Mouse (Mus musculus): Measurements from ENCODE around the gene Zfand3. TPM values are rescaled to one million over a fixed set of nuclear protein-coding genes. Genes with fewer than 3 reads are reported as not detected.

Gene Zfand3
- polyA plus RNA-seq, 1 experiment from 2014 or later: 62.8 TPM

DNA sequence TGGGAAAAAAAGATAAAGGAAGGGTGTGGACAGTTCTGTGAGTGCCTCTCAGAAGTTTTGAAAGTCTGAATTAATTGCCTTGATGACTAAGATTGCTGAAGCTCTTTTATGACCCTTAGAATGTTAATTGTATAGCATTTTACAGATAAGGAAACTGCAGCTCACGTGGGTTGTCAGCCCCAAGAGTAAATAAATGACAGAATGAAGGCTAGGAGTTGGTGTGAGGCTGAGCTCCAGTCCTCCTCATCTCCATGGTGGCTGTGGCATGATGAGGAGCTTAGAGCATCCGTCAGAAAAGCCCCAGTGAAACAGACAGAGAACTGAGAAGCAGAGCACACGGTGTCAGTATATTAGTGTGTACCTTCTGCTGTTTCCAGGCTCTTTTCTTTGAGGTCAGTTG lies 59.3 kb downstream of the Zfand3 start:
- Histone ChIP-seq H3K4me1 (peaks cover 30% of the 10 kb centered on the region), H3K9me3 (replicated peaks) (no peaks in the 10 kb centered on the region), H3K4me3 (no peak overlapping the region), H3K27me3 (ENCODE audit: low read depth, poor library complexity, severe bottlenecking) (no peaks in the 10 kb centered on the region), H3K27ac (no peak overlapping the region), H3K36me3 (peaks cover 8% of the 10 kb centered on the region)
- 44% methylated on average over 3 of the region's 3 CpGs for WGBS
- no peak for DNase-seq (ENCODE audit: low spot score)

DNA sequence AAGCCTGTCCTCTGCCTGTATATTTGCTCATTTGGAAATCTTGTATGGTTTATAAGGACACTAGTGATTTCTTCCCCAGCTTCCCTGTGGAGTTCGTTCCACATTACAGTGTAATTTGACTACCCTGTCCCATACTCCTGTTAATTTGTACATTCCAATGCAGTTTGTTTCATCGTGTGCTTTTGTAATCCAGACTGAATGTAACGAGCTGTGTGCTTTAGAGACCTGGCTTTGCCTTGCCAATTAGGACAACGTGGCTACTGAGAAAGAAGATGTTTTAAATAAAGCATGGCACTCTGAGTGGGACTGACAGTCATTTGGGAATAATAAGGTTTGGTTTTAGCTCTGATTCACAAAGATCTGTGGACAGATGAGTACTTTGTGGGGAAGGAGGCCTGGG lies 60.2 kb downstream of the Zfand3 start:
- Histone ChIP-seq H3K4me3 (no peak overlapping the region), H3K27ac (no peak overlapping the region), H3K27me3 (ENCODE audit: low read depth, poor library complexity, severe bottlenecking) (no peaks in the 10 kb centered on the region), H3K9me3 (replicated peaks) (no peaks in the 10 kb centered on the region), H3K4me1 (peaks cover 28% of the 10 kb centered on the region), H3K36me3 (peaks cover 8% of the 10 kb centered on the region)
- WGBS: 34% methylated on average over 4 of the region's 4 CpGs
- DNase-seq (ENCODE audit: low spot score): no peak

DNA sequence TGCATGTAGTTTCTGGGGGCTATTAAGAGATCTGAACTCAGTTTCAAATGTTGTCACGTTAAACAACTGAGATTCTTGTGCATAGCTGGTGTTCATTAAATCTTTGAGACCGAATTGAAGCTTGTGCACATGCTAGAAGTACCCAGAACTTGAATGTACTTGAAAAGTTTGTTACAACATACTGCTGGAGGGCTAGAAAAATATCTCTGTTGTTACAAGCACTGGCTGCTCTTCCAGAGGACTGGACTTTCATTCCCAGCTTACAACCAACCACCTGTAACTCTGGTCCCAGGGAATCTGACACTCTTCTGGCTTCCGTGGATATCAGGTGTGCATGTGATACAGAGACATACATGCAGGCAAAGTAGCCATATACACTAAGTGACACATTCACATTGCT lies 65.2 kb downstream of the Zfand3 start:
- Histone ChIP-seq H3K27ac (no peak overlapping the region), H3K27me3 (ENCODE audit: low read depth, poor library complexity, severe bottlenecking) (no peaks in the 10 kb centered on the region), H3K4me3 (no peak overlapping the region), H3K36me3 (peaks cover 23% of the 10 kb centered on the region), H3K9me3 (replicated peaks) (no peaks in the 10 kb centered on the region), H3K4me1 (peaks cover 11% of the 10 kb centered on the region)
- 96% methylated on average over 3 of the region's 3 CpGs for WGBS
- DNase-seq (ENCODE audit: low spot score): no peak

DNA sequence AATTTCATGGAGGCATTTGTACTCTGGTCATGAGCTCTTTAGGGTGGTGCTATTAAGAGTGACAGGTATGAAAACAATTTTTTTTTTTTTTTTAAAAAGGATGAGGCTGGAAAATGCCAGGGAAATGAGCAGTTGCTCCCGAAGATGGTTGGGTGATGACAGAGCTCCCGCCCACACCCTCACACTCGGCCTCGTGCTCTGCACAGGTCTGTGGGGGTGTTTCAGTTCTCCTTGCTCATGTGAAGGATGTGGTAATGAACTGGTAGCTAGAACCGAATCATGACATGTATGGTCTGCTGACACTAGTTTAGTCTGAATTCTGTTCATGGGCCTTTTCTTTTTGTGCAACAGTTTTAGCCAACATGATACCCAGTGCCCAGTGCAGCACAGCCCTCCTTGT lies 66.1 kb downstream of the Zfand3 start:
- H3K27ac ChIP-seq: no peak overlapping the region
- WGBS: 87% methylated on average over 5 of the region's 5 CpGs
- DNase-seq (ENCODE audit: low spot score): no peak
- 0 out of 2 replicates have a peak, but pooled peaks cover 7% of the 10 kb centered on the region for H3K4me1 ChIP-seq
- H3K27me3 ChIP-seq (ENCODE audit: low read depth, poor library complexity, severe bottlenecking): no peaks in the 10 kb centered on the region
- H3K4me3 ChIP-seq: no peak overlapping the region
- H3K36me3 ChIP-seq: peaks cover 23% of the 10 kb centered on the region
- no peaks in the 10 kb centered on the region for H3K9me3 ChIP-seq (replicated peaks)

DNA sequence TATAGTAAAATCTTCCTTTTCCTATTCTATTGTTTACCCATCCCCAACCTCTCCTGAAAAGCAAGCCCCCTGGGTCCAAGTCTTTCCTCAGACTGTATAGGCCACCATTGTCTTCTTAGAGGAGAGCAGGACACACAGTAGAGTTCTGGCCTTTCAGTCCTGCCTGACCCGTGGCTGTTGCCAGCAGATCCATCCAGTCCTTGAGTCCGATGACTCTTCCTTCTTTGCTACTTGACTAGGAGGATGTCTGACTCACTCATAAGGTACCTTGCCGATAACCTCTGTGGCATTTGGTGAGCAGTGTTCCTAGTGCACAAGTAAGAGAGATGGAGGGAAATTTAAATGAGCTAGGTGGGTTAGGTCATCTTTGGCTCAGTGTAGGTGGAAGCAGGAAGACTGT lies 68.1 kb downstream of the Zfand3 start:
- Histone ChIP-seq H3K9me3 (replicated peaks) (no peaks in the 10 kb centered on the region), H3K27me3 (ENCODE audit: low read depth, poor library complexity, severe bottlenecking) (no peaks in the 10 kb centered on the region), H3K4me1 (0 out of 2 replicates have a peak, but pooled peaks cover 7% of the 10 kb centered on the region), H3K27ac (no peak overlapping the region), H3K4me3 (no peak overlapping the region), H3K36me3 (peaks cover 23% of the 10 kb centered on the region)
- 92% methylated on average over 3 of the region's 3 CpGs for WGBS
- no peak for DNase-seq (ENCODE audit: low spot score)

DNA sequence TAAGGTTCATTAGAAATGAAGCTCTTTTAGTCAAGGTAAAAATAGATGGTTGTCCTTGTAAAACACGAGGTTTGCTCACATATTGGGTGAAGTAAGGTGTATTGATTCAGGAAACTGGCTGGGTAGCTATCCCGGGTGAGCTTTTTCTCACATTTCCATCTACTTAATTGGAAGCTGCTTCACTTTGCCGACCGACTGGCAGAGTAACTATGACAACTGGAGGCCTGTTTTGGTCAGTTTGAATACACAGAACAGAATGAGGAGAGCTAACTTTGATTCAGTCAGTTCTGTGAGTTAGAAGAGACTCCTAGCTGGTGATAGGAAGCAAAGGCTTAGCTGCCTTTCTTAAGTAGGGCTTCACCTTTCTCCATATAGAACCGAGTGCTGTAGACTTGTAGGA lies 71.4 kb downstream of the Zfand3 start:
- H3K4me3 ChIP-seq: no peak overlapping the region
- H3K27ac ChIP-seq: no peak overlapping the region
- H3K9me3 ChIP-seq (replicated peaks): no peaks in the 10 kb centered on the region
- H3K4me1 ChIP-seq: 0 out of 2 replicates have a peak, but pooled peaks cover 7% of the 10 kb centered on the region
- peaks cover 23% of the 10 kb centered on the region for H3K36me3 ChIP-seq
- no peak for DNase-seq (ENCODE audit: low spot score)
- H3K27me3 ChIP-seq (ENCODE audit: low read depth, poor library complexity, severe bottlenecking): no peaks in the 10 kb centered on the region
- 77% methylated on average over 5 of the region's 5 CpGs for WGBS

DNA sequence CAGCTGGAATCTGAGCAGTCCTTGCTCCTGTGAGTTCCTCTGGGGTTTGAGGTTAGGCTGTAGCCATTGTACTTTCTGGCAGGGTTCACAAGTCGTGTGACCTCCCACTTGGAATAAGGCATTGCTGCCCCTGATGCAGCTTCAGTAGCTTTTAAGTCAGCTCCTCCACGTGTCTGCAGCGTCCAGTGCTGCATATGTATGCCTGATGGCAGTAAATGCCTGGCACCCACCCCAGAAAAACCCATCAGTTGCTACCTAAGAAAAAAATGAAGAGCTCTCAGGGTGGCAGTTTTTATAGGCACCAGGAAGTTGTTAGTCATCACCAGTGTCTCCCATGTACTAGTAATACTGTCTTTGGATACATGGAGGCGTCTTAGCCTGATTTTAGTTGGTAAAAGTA lies 79.5 kb downstream of the Zfand3 start:
- no peaks in the 10 kb centered on the region for H3K9me3 ChIP-seq (replicated peaks)
- no peaks in the 10 kb centered on the region for H3K27me3 ChIP-seq (ENCODE audit: low read depth, poor library complexity, severe bottlenecking)
- no peaks in the 10 kb centered on the region for H3K4me1 ChIP-seq
- peaks cover 17% of the 10 kb centered on the region for H3K36me3 ChIP-seq
- H3K4me3 ChIP-seq: no peak overlapping the region
- no peak for DNase-seq (ENCODE audit: low spot score)
- 84% methylated on average over 4 of the region's 4 CpGs for WGBS
- H3K27ac ChIP-seq: no peak overlapping the region

DNA sequence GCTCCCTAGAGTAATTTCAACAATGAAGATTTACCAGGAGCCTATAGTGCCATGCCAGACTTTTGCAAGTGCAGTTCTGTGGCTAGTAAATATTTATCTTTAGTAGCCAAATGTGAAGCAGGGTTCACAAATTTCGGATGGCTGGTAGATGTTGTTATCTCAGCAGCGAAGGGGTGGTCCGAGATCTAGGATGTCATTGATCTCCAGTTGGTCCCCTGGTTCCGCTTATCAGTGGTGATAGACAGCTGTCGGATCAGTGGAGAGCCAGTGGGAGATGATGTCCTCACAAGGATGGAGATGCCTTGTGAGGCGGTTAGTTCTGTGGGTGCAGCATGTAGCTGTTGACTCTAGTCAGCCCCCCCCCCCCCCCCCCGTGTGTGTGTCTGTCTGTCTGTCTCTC lies 82.2 kb downstream of the Zfand3 start:
- peaks cover 13% of the 10 kb centered on the region for H3K36me3 ChIP-seq
- H3K4me1 ChIP-seq: no peaks in the 10 kb centered on the region
- no peaks in the 10 kb centered on the region for H3K27me3 ChIP-seq (ENCODE audit: low read depth, poor library complexity, severe bottlenecking)
- no peak for DNase-seq (ENCODE audit: low spot score)
- 85% methylated on average over 7 of the region's 7 CpGs for WGBS
- no peak overlapping the region for H3K27ac ChIP-seq
- no peaks in the 10 kb centered on the region for H3K9me3 ChIP-seq (replicated peaks)
- no peak overlapping the region for H3K4me3 ChIP-seq

DNA sequence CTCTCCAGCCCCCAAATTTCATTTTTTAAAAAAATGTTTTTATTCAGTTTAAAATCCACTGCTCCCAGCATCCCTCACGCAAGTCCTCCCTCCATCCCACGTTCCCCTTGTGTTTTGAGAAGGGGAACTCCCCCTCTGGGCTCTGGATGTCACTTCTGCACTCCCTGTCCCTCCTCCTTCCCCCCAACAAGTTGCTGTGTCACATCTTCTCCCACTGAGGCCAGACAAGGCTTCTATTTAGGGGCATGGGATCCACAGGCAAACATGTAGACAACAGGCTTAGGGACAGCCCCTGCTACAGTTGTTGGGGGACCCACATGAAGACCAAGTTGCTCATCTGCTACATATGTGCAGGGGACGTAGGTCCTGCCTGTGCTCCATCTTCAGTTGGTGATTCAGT lies 83.9 kb downstream of the Zfand3 start:
- no peaks in the 10 kb centered on the region for H3K9me3 ChIP-seq (replicated peaks)
- H3K4me3 ChIP-seq: no peak overlapping the region
- H3K36me3 ChIP-seq: peaks cover 12% of the 10 kb centered on the region
- no peak overlapping the region for H3K27ac ChIP-seq
- 90% methylated on average over 3 of the region's 3 CpGs for WGBS
- no peaks in the 10 kb centered on the region for H3K27me3 ChIP-seq (ENCODE audit: low read depth, poor library complexity, severe bottlenecking)
- H3K4me1 ChIP-seq: no peaks in the 10 kb centered on the region
- no peak for DNase-seq (ENCODE audit: low spot score)

DNA sequence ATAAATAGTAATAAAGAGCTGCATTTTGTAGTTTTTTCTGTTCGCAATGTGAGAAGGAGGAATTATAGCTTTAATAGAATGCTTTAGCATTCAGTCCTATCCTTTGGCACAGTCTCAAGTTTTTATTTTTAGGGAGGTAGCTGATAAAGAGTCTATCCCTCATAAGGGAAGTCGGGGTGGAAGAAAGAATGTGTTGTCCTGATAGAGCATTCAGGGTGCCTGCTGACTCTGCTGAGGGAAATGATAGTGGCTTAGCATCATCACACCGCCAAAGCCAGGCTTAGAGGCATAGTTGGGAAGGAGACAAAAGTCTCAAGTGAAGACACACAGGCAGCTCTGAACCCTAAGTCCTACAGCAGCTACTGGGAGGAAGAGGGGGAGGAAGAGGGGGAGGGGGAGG lies 85.9 kb downstream of the Zfand3 start:
- Histone ChIP-seq H3K4me3 (no peak overlapping the region), H3K27me3 (ENCODE audit: low read depth, poor library complexity, severe bottlenecking) (no peaks in the 10 kb centered on the region), H3K36me3 (peaks cover 26% of the 10 kb centered on the region), H3K9me3 (replicated peaks) (no peaks in the 10 kb centered on the region), H3K4me1 (no peaks in the 10 kb centered on the region), H3K27ac (no peak overlapping the region)
- no peak for DNase-seq (ENCODE audit: low spot score)
- 80% methylated on average over 3 of the region's 3 CpGs for WGBS

DNA sequence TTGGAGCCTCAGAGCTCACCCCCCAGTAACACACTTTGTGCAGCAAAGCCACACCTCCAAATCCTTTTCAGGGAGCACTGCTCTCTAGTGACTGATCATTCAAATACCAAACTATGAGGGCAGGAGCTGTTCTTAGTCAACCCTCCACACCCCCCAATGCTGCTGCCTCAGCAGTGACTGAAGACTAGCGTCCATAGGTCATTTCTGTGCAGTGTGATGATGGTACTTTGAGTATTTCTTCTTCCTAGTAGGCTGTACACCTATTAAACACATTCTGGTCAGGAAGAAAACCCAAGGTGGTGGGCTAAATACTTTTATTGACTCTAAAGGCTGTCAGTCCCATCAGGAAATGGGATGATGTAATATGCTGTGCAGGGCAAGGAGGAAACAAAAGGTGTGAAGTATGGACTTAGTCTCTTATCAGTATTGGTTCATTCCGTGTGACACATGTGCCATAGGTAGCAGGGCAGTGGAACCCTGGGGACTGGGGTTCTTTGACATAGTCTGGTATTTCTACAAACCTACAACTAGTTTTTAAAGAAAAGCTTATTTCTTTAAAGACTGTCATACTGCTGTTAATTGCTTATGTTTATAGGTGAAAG lies 88.7 kb downstream of the Zfand3 start:
- 94% methylated on average over 2 of the region's 2 CpGs for WGBS
- DNase-seq (ENCODE audit: low spot score): no peak
- H3K36me3 ChIP-seq: peaks cover 36% of the 10 kb centered on the region

DNA sequence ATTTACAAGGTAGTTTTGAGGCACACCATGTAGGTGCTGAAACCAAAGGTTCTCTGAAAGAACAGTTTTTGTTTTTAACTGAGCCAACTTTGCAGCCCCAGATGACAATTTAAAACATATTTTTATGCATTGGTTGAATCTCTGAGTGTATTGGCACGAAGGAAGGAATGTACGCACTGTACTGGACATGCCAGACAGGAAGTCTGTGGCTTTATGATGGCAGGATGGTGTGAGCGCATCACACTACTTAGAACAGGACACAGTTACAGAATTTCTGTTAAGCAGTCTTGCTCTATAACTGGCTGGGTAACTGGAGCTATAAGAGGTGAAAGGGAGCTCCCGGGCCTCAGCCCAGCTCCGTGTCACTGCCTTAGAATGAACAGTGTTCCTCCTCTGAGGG lies 92.6 kb downstream of the Zfand3 start:
- Histone ChIP-seq H3K36me3 (peaks cover 33% of the 10 kb centered on the region), H3K27me3 (ENCODE audit: low read depth, poor library complexity, severe bottlenecking) (no peaks in the 10 kb centered on the region), H3K9me3 (replicated peaks) (no peaks in the 10 kb centered on the region), H3K4me3 (no peak overlapping the region), H3K4me1 (peaks cover 10% of the 10 kb centered on the region), H3K27ac (no peak overlapping the region)
- WGBS: 93% methylated on average over 5 of the region's 5 CpGs
- no peak for DNase-seq (ENCODE audit: low spot score)

More for the DNA sequence above, 88.7 kb downstream of the Zfand3 start:
- H3K27me3 ChIP-seq (ENCODE audit: low read depth, poor library complexity, severe bottlenecking): no peaks in the 10 kb centered on the region
- no peak overlapping the region for H3K27ac ChIP-seq
- H3K4me3 ChIP-seq: no peak overlapping the region
- H3K9me3 ChIP-seq (replicated peaks): no peaks in the 10 kb centered on the region
- no peaks in the 10 kb centered on the region for H3K4me1 ChIP-seq

DNA sequence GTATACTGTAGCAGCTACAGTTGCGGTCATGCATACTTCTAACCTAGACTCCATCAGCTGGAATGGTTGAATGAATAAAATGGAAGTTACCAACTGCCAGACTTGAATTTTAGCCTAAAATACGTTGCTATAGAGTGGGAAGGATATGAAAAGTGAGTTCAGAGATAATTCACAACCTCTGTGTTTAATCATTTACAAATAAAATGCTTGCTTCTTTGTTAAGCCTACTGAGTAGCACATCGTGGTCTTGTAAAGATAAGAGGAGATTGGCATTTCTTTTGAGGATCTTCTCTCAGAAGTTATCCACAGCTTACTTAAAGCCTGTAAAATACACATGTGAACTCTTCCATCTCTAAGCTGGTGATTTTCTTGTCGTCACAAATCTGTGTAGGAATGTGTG lies 93.1 kb downstream of the Zfand3 start:
- no peaks in the 10 kb centered on the region for H3K9me3 ChIP-seq (replicated peaks)

DNA sequence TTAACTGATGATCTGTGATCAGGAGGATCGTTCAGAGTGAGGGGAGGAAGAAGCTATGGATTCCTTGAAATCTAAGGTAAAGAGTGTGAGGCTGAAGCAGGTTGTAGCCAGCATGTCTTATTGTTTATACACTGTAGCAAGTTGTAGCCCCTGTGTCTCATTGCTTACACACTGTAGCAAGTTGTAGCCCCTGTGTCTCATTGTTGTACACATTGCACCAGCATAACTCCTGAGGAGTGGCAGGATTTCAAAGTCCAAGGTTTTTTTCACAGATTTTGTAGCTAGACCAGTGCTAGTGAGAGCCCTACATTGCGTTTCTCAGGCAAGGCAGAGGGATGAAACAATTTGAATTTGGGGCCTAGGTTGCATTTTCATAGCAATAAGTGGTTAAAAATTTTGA lies 95.1 kb downstream of the Zfand3 start:
- Histone ChIP-seq H3K4me1 (peaks cover 12% of the 10 kb centered on the region), H3K36me3 (peaks cover 19% of the 10 kb centered on the region), H3K4me3 (no peak overlapping the region), H3K9me3 (replicated peaks) (no peaks in the 10 kb centered on the region), H3K27ac (no peak overlapping the region), H3K27me3 (ENCODE audit: low read depth, poor library complexity, severe bottlenecking) (no peaks in the 10 kb centered on the region)
- no peak for DNase-seq (ENCODE audit: low spot score)
- 87% methylated on average over 2 of the region's 2 CpGs for WGBS

More for the DNA sequence above, 93.1 kb downstream of the Zfand3 start:
- H3K36me3 ChIP-seq: peaks cover 32% of the 10 kb centered on the region
- no peaks in the 10 kb centered on the region for H3K27me3 ChIP-seq (ENCODE audit: low read depth, poor library complexity, severe bottlenecking)
- no peak overlapping the region for H3K27ac ChIP-seq
- WGBS: 83% methylated on average over 4 of the region's 4 CpGs
- H3K4me3 ChIP-seq: no peak overlapping the region
- peaks cover 12% of the 10 kb centered on the region for H3K4me1 ChIP-seq
- no peak for DNase-seq (ENCODE audit: low spot score)

Measured in limb, embryonic 10.5 days (tissue).